Mouse (Mus musculus): ENCODE data around the gene Cbx8.

GRCm38 (mm10) chr11:119066841-119067240 lies 26.1 kb upstream of the Cbx8 start:
- TF ChIP-seq CTCF (IDR thresholded peaks at IDR 0.05; ENCODE audit: low read depth) = no peak
- no peak for TF ChIP-seq EP300 (optimal IDR thresholded peaks at IDR 0.05)

Measured in stomach, postnatal 0 days (tissue).